In the genomic region with DNA sequence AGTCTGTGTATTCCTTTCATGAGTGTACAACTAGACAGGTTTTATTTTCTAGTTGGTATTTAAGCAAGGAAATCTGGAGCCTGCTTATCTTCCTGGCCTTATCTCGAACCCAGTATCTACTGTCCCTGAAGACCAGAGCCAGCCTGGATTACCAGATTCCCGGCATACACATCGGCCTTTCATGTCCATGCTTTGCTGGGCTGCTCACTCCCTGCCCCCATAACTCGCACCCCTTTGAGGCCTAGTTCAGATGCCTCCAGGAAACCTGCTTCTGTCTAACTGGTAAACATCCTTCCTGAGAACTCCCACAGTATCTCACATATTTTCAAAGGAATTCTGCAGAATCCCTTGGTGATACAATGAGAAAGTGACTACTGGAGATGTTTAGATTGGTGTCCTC, we compare ENCODE assay signal across 13 mouse cellular contexts. TPM values are rescaled to one million over a fixed set of nuclear protein-coding genes. Genes with fewer than 3 reads are reported as not detected.
A peak's percentile ranks its signal among the peaks of the same experiment; 100 is the strongest.
DNase-seq lines count a peak whose midpoint lies in the region; ATAC-seq and TF ChIP-seq lines count a peak whose summit lies in the region.
"Had no signal": no experiment of that assay in that cellular context is flagged by ENCODE, and none has a peak within 500 bp of the region (broad histone marks: within the 10 kb centered on the region; RNA-seq: fewer than 3 reads in every experiment).

No protein-coding gene starts in this region.

- no peaks in the 10 kb centered on the region for H3K27me3 ChIP-seq in heart, embryonic 15.5 days
- no peaks in the 10 kb centered on the region for H3K27me3 ChIP-seq in lung, embryonic 14.5 days (ENCODE audit: insufficient read depth, low read length)
- H3K27me3 ChIP-seq in hindbrain, embryonic 12.5 days: no peaks in the 10 kb centered on the region
- no peaks in the 10 kb centered on the region for H3K27me3 ChIP-seq in midbrain, embryonic 13.5 days

- H3K9me3 ChIP-seq in heart, embryonic 15.5 days (replicated peaks): no peaks in the 10 kb centered on the region
- H3K9me3 ChIP-seq in lung, embryonic 14.5 days (ENCODE audit: low read depth, low read length): no peaks in the 10 kb centered on the region
- no peaks in the 10 kb centered on the region for H3K9me3 ChIP-seq in hindbrain, embryonic 12.5 days (replicated peaks)
- H3K9me3 ChIP-seq in midbrain, embryonic 13.5 days: no peaks in the 10 kb centered on the region

- H3K9ac ChIP-seq in heart, embryonic 15.5 days: no peak overlapping the region
- H3K9ac ChIP-seq in lung, embryonic 14.5 days: no peak overlapping the region
- no peak overlapping the region for H3K9ac ChIP-seq in hindbrain, embryonic 12.5 days
- H3K9ac ChIP-seq in midbrain, embryonic 13.5 days (replicated peaks): no peak overlapping the region

- no peak for TF ChIP-seq CTCF in lung, embryonic 14.5 days (IDR thresholded peaks at IDR 0.05; ENCODE audit: low read depth)

- DNase-seq in heart, postnatal 4 days: no peak
- no peak for DNase-seq in lung, embryonic 14.5 days
- DNase-seq in lung, adult 18-20 months: no peak
- no peak for DNase-seq in adrenal gland, postnatal 10 days
- no peak for DNase-seq in cerebellum, adult 8-10 months
- DNase-seq: embryo, embryonic 11 days; kidney, postnatal 4 days had no signal

- no peak overlapping the region for H3K4me3 ChIP-seq in heart, embryonic 15.5 days
- H3K4me3 ChIP-seq in lung, embryonic 14.5 days (ENCODE audit: low read depth, low read length): no peak overlapping the region
- no peak overlapping the region for H3K4me3 ChIP-seq in hindbrain, embryonic 12.5 days
- H3K4me3 ChIP-seq in midbrain, embryonic 13.5 days (replicated peaks): no peak overlapping the region

- WGBS in heart, embryonic 15.5 days: 11% methylated on average over 4 of the region's 4 CpGs
- 25% methylated on average over 4 of the region's 4 CpGs for WGBS in lung, embryonic 14.5 days
- 58% methylated on average over 4 of the region's 4 CpGs for WGBS in hindbrain, embryonic 12.5 days
- WGBS in midbrain, embryonic 13.5 days: 46% methylated on average over 4 of the region's 4 CpGs

- peak overlapping the region; percentile 45 for H3K27ac ChIP-seq in heart, embryonic 15.5 days
- H3K27ac ChIP-seq in lung, embryonic 14.5 days (ENCODE audit: low read depth): peak overlapping the region; percentile 72
- peak overlapping the region; percentile 77 for H3K27ac ChIP-seq in hindbrain, embryonic 12.5 days
- peak overlapping the region; percentile 54 for H3K27ac ChIP-seq in midbrain, embryonic 13.5 days

- no peaks in the 10 kb centered on the region for H3K36me3 ChIP-seq in heart, embryonic 15.5 days
- no peaks in the 10 kb centered on the region for H3K36me3 ChIP-seq in lung, embryonic 14.5 days (ENCODE audit: insufficient read depth)
- no peaks in the 10 kb centered on the region for H3K36me3 ChIP-seq in hindbrain, embryonic 12.5 days
- H3K36me3 ChIP-seq in midbrain, embryonic 13.5 days: no peaks in the 10 kb centered on the region

- peaks cover 12% of the 10 kb centered on the region for H3K4me1 ChIP-seq in heart, embryonic 15.5 days (replicated peaks)
- H3K4me1 ChIP-seq in lung, embryonic 14.5 days (ENCODE audit: insufficient read depth): peaks cover 18% of the 10 kb centered on the region
- peaks cover 31% of the 10 kb centered on the region for H3K4me1 ChIP-seq in hindbrain, embryonic 12.5 days
- peaks cover 33% of the 10 kb centered on the region for H3K4me1 ChIP-seq in midbrain, embryonic 13.5 days (replicated peaks)

- H3K4me2 ChIP-seq in heart, embryonic 15.5 days: no peak overlapping the region
- no peak overlapping the region for H3K4me2 ChIP-seq in lung, embryonic 14.5 days
- no peak overlapping the region for H3K4me2 ChIP-seq in hindbrain, embryonic 12.5 days (replicated peaks)
- H3K4me2 ChIP-seq in midbrain, embryonic 13.5 days (replicated peaks): no peak overlapping the region

- ATAC-seq in heart, embryonic 15.5 days (replicated peaks; ENCODE audit: insufficient number of reproducible peaks, insufficient read depth, low FRiP score, low read depth): no peak
- ATAC-seq in lung, embryonic 14.5 days (ENCODE audit: insufficient read depth): no peak
- no peak for ATAC-seq in hindbrain, embryonic 12.5 days (ENCODE audit: low FRiP score)
- ATAC-seq in midbrain, embryonic 13.5 days: no peak

RNA-seq across cellular contexts. Expression of a gene that starts 26.3 kb away (rescaled TPM):
- 3.2 and 5.0 TPM in 2 replicates for polyA plus RNA-seq in heart, embryonic 15.5 days (2015; fragmentation: Nextera tagmentation; extraction: Ambion mirVana)
- total RNA-seq in heart, postnatal 4 days (2021): 1 to 10 TPM; 3.4 to 3.7 TPM
- 1.9 and 3.0 TPM in 2 replicates for polyA plus RNA-seq in lung, embryonic 14.5 days (2014; fragmentation: Nextera tagmentation; extraction: Ambion mirVana)
- polyA plus RNA-seq in hindbrain, embryonic 12.5 days (2016; fragmentation: Nextera tagmentation; extraction: Ambion mirVana): 0.30 and 0.34 TPM in 2 replicates
- polyA plus RNA-seq in midbrain, embryonic 13.5 days (2015; fragmentation: Nextera tagmentation; extraction: Ambion mirVana): 0.63 and 0.79 TPM in 2 replicates
- total RNA-seq in adrenal gland, postnatal 10 days (2021): under 1 TPM in 1 of 2 experiments, not detected in 1; 0.36 TPM
- total RNA-seq: gastrocnemius, adult 8-10 months; left cerebral cortex, postnatal 14 days; megakaryocyte-erythroid progenitor cell, adult 5-6 weeks had no signal

RNA-seq across cellular contexts. Expression of a gene that starts 28.3 kb away (rescaled TPM):
- 9.3 and 10.0 TPM in 2 replicates for polyA plus RNA-seq in heart, embryonic 15.5 days (2015; fragmentation: Nextera tagmentation; extraction: Ambion mirVana)
- 1 to 10 TPM; 4.2 to 8.0 TPM for total RNA-seq in heart, postnatal 4 days (2021)
- polyA plus RNA-seq in lung, embryonic 14.5 days (2014; fragmentation: Nextera tagmentation; extraction: Ambion mirVana): 11.6 and 12.8 TPM in 2 replicates
- 20.5 and 21.9 TPM in 2 replicates for polyA plus RNA-seq in hindbrain, embryonic 12.5 days (2016; fragmentation: Nextera tagmentation; extraction: Ambion mirVana)
- polyA plus RNA-seq in midbrain, embryonic 13.5 days (2015; fragmentation: Nextera tagmentation; extraction: Ambion mirVana): 15.5 and 17.1 TPM in 2 replicates
- 1 to 10 TPM; 6.7 to 9.1 TPM for total RNA-seq in adrenal gland, postnatal 10 days (2021)

RNA-seq across cellular contexts. Expression of a gene that starts 54.5 kb away (rescaled TPM):
- polyA plus RNA-seq in heart, embryonic 15.5 days (2015; fragmentation: Nextera tagmentation; extraction: Ambion mirVana): 0.32 and 0.58 TPM in 2 replicates
- under 1 TPM; 0.20 to 0.38 TPM for total RNA-seq in heart, postnatal 4 days (2021)
- polyA plus RNA-seq in lung, embryonic 14.5 days (2014; fragmentation: Nextera tagmentation; extraction: Ambion mirVana): 0.11 TPM in 1 of 2 replicates, not detected in the other
- polyA plus RNA-seq in hindbrain, embryonic 12.5 days (2016; fragmentation: Nextera tagmentation; extraction: Ambion mirVana): 0.10 TPM in 1 of 2 replicates, not detected in the other
- polyA plus RNA-seq in midbrain, embryonic 13.5 days (2015; fragmentation: Nextera tagmentation; extraction: Ambion mirVana): 0.10 TPM in 1 of 2 replicates, not detected in the other
- total RNA-seq in adrenal gland, postnatal 10 days (2021): not detected
- total RNA-seq: gastrocnemius, adult 8-10 months; left cerebral cortex, postnatal 14 days; megakaryocyte-erythroid progenitor cell, adult 5-6 weeks had no signal

RNA-seq across cellular contexts. Expression of a gene that starts 58.1 kb away (rescaled TPM):
- polyA plus RNA-seq in heart, embryonic 15.5 days (2015; fragmentation: Nextera tagmentation; extraction: Ambion mirVana): 1,527 and 1,993 TPM in 2 replicates
- total RNA-seq in heart, postnatal 4 days (2021): 100 to 1,000 TPM; 504 to 641 TPM
- 1,596 and 1,677 TPM in 2 replicates for polyA plus RNA-seq in lung, embryonic 14.5 days (2014; fragmentation: Nextera tagmentation; extraction: Ambion mirVana)
- polyA plus RNA-seq in hindbrain, embryonic 12.5 days (2016; fragmentation: Nextera tagmentation; extraction: Ambion mirVana): 763 and 927 TPM in 2 replicates
- 409 and 424 TPM in 2 replicates for polyA plus RNA-seq in midbrain, embryonic 13.5 days (2015; fragmentation: Nextera tagmentation; extraction: Ambion mirVana)
- 100 to 1,000 TPM; 149 to 191 TPM for total RNA-seq in adrenal gland, postnatal 10 days (2021)
